In the genomic region with DNA sequence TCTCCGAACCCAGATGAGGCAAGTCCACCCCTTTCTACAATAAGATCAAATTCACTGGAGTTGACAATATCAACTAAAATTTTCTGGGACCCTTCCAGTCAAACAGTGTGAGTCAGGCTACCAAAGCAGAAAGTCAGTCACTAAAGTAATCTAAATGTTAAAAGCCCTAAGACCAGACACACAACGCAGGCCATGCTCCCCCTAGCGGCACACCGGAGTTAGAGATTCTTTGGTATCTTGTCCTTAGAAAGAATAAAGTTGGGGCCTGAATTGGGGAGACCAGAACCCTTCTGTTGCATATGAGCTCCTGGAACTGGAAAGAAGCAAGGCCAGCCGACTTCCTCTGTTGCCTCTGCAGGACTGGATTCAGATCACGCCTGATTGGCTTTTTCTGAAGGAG, we compare ENCODE assay signal across 7 mouse cellular contexts.
DNase-seq lines count a peak whose midpoint lies in the region; ATAC-seq and TF ChIP-seq lines count a peak whose summit lies in the region.

No protein-coding gene starts in this region.

- peak; percentile 91 for TF ChIP-seq CTCF in bone marrow macrophage, adult 2 months (IDR thresholded peaks at IDR 0.05; ENCODE audit: low read depth, low read length)

- ATAC-seq in megakaryocyte, adult 5-6 weeks (ENCODE audit: poor library complexity, severe bottlenecking), result peak; percentile 59; the same call in 1 of the 2 replicates

- peak; percentile 78 for DNase-seq in 3T3-L1 (ENCODE audit: low read depth, low spot score)
- DNase-seq in A20 (ENCODE audit: low read depth, low spot score), result peak; percentile 67
- DNase-seq in frontal cortex, postnatal 14 days (ENCODE audit: low spot score in 2 of 2), result peak; percentile 29 to 54
- DNase-seq in kidney, postnatal 25 days, result peak; percentile 83 to 89
- DNase-seq in spleen, postnatal 10 days (ENCODE audit: low spot score in 2 of 2), result peak; percentile 76 to 92

- no peak overlapping the region for H3K4me3 ChIP-seq in bone marrow macrophage, adult 2 months (ENCODE audit: insufficient read depth, low read length)

- TF ChIP-seq POLR2A in bone marrow macrophage, adult 2 months (IDR thresholded peaks at IDR 0.05; ENCODE audit: borderline replicate concordance, low read depth, low read length), result no peak

- H3K4me1 ChIP-seq in bone marrow macrophage, adult 2 months (ENCODE audit: control insufficient read depth, insufficient read depth, low read length), result peaks cover 10% of the 10 kb centered on the region

- H3K27ac ChIP-seq in bone marrow macrophage, adult 2 months (ENCODE audit: insufficient read depth, low read depth, low read length), result no peak overlapping the region
